Mouse (Mus musculus) bone marrow, adult 2 months (tissue): ENCODE results near the gene Cpvl.

Experiments
- CTCF ChIP-seq: fragments of 200-500 bp; IDR thresholded peaks from 2 replicates; pipeline ENCODE4 v1.5.1; 2011; ENCODE audit warnings: low read length, control low read depth; ENCODE audit not compliant: control insufficient read depth, insufficient read depth
- POLR2A ChIP-seq: fragments of 200-500 bp; IDR thresholded peaks from 2 replicates; pipeline ENCODE4 v1.6.1; 2011; ENCODE audit warnings: low read depth, mild to moderate bottlenecking, control low read depth, low read length, borderline replicate concordance; ENCODE audit not compliant: control insufficient read depth

- TF ChIP-seq CTCF (no peak), POLR2A (no peak)
These were observed 41.0 kb downstream of the Cpvl start for GRCm38 (mm10) chr6:53937143-53938134.
